In the genomic region with DNA sequence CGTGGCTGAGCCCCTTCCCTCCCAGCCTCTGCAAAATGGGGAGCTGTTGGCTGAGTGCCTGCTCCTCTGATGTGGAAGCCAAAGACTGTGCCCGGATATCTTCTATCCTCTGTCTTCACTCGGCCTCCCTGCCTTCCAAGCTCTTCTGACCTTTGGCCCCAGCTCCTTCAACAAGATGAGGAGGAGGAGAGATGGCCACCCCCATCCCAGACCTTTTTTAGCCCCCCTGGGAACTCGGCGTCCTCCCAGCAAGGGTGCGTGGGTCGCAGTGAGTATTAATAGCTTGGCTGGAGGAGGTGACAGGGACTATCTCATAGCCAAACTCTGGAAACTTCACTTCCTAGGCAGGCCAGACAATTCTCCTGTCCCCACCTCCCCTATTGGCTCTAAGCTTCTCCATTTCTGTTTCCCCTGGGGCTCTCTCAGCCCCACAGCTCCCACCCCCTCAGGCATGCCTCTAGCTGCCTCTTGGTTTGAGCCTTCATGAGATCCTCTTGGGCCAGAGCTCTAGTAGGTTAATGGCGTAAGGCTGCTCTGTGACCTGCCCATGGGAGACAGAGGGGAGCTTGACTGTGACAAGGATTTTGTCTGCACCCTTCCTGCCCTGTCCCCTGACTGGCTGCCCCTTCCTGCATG, we compare ENCODE assay signal across 10 mouse cellular contexts. TPM values are rescaled to one million over a fixed set of nuclear protein-coding genes. Genes with fewer than 3 reads are reported as not detected.
DNase-seq lines count a peak whose midpoint lies in the region; ATAC-seq and TF ChIP-seq lines count a peak whose summit lies in the region.
"Had no signal": no experiment of that assay in that cellular context is flagged by ENCODE, and none has a peak within 500 bp of the region (broad histone marks: within the 10 kb centered on the region; RNA-seq: fewer than 3 reads in every experiment).

No protein-coding gene starts in this region.

- no peaks in the 10 kb centered on the region for H3K36me3 ChIP-seq in heart, adult 2 months (ENCODE audit: control insufficient read depth, insufficient read depth, low read length)
- no peaks in the 10 kb centered on the region for H3K36me3 ChIP-seq in hindbrain, embryonic 13.5 days

- peak overlapping the region; percentile 3 for H3K9ac ChIP-seq in heart, adult 2 months (ENCODE audit: low read depth, low read length)
- no peak overlapping the region for H3K9ac ChIP-seq in hindbrain, embryonic 13.5 days

- H3K4me1 ChIP-seq in lung, adult 2 months (ENCODE audit: control insufficient read depth, insufficient read depth, low read length): no peaks in the 10 kb centered on the region; the same call in 1 of the 2 replicates
- peaks cover 24% of the 10 kb centered on the region for H3K4me1 ChIP-seq in heart, adult 2 months (ENCODE audit: control insufficient read depth, insufficient read depth, low read length)
- H3K4me1 ChIP-seq in olfactory bulb, adult 2 months (ENCODE audit: control insufficient read depth, insufficient read depth, low read length): peaks cover 46% of the 10 kb centered on the region
- H3K4me1 ChIP-seq in hindbrain, embryonic 13.5 days (replicated peaks): 0 out of 2 replicates have a peak, but pooled peaks cover 7% of the 10 kb centered on the region

- no peak overlapping the region for H3K4me2 ChIP-seq in hindbrain, embryonic 13.5 days

- H3K79me2 ChIP-seq in heart, adult 2 months (replicated peaks; ENCODE audit: control insufficient read depth, insufficient read depth, low read length): no peaks in the 10 kb centered on the region

- H3K9me3 ChIP-seq in hindbrain, embryonic 13.5 days: no peaks in the 10 kb centered on the region

- H3K4me3 ChIP-seq in lung, adult 2 months (replicated peaks; ENCODE audit: extremely low read depth, low read depth, low read length): no peak overlapping the region
- no peak overlapping the region for H3K4me3 ChIP-seq in heart, adult 2 months
- no peak overlapping the region for H3K4me3 ChIP-seq in olfactory bulb, adult 2 months (ENCODE audit: insufficient read depth, low read depth, low read length)
- no peak overlapping the region for H3K4me3 ChIP-seq in hindbrain, embryonic 13.5 days

- H3K27me3 ChIP-seq in heart, adult 2 months (ENCODE audit: control insufficient read depth, insufficient read depth, low read length): no peaks in the 10 kb centered on the region
- no peaks in the 10 kb centered on the region for H3K27me3 ChIP-seq in hindbrain, embryonic 13.5 days

- DNase-seq in lung, adult 18-20 months: peak; percentile 37 to 56
- no peak for DNase-seq in lung, adult 2 months
- peak; percentile 74 to 84 for DNase-seq in heart, adult 2 months
- DNase-seq in heart, postnatal 4 days: peak; percentile 68
- no peak for DNase-seq in natural killer cell, adult 2 months (ENCODE audit: low spot score in 2 of 2)
- DNase-seq: cerebellum, adult 9-10 months; thymus, postnatal 25 days had no signal

- H3K27ac ChIP-seq in heart, adult 2 months: peak overlapping the region; percentile 83
- peak overlapping the region; percentile 64 for H3K27ac ChIP-seq in olfactory bulb, adult 2 months (ENCODE audit: insufficient read depth, low read depth, low read length)
- no peak overlapping the region for H3K27ac ChIP-seq in hindbrain, embryonic 13.5 days

- 46% methylated on average over 8 of the region's 8 CpGs for WGBS in lung, adult 2 months
- 9% methylated on average over 8 of the region's 8 CpGs for WGBS in heart, adult 2 months
- WGBS in olfactory bulb, adult 2 months: 42% methylated on average over 8 of the region's 8 CpGs
- 56% methylated on average over 8 of the region's 8 CpGs for WGBS in hindbrain, embryonic 13.5 days

- no peak for TF ChIP-seq POLR2A in lung, adult 2 months (IDR thresholded peaks at IDR 0.05; ENCODE audit: borderline replicate concordance, extremely low read depth, low read depth, low read length)
- TF ChIP-seq POLR2A in heart, adult 2 months (IDR thresholded peaks at IDR 0.05; ENCODE audit: insufficient read depth, low read depth, low read length): peak; percentile 68
- no peak for TF ChIP-seq POLR2A in olfactory bulb, adult 2 months (IDR thresholded peaks at IDR 0.05; ENCODE audit: insufficient read depth, low read depth, low read length)

- ATAC-seq in hindbrain, embryonic 13.5 days (ENCODE audit: low FRiP score): no peak
- ATAC-seq: forebrain, embryonic 16.5 days had no signal

- intact Hi-C loops in heart, adult 2 months (cut with DNase I): no loop called here

- peak; percentile 71 for TF ChIP-seq EP300 in heart, adult 2 months (IDR thresholded peaks at IDR 0.05; ENCODE audit: insufficient read depth, low read depth, low read length)

- no peak for TF ChIP-seq CTCF in lung, adult 2 months (IDR thresholded peaks at IDR 0.05; ENCODE audit: insufficient read depth, low read length)
- no peak for TF ChIP-seq CTCF in heart, adult 2 months (IDR thresholded peaks at IDR 0.05)
- TF ChIP-seq CTCF in olfactory bulb, adult 2 months (IDR thresholded peaks at IDR 0.05; ENCODE audit: insufficient read depth, low read depth, low read length): no peak

RNA-seq across cellular contexts. Expression of gene Rpl29, which starts 22.7 kb away (rescaled TPM):
- polyA plus RNA-seq in lung, adult 2 months (2012; rRNA removed): 288 and 319 TPM in 2 replicates
- 100 to 1,000 TPM; 251 to 296 TPM for total RNA-seq in heart, adult 2 months (2021)
- polyA plus RNA-seq in heart, adult 2 months (2012; rRNA removed): 247 and 287 TPM in 2 replicates
- 100 to 1,000 TPM; 471 to 490 TPM for total RNA-seq in heart, postnatal 4 days (2021)
- not detected in 2 replicates for polyA plus RNA-seq in olfactory bulb, adult 2 months (2012; ENCODE audit: insufficient read depth, insufficient read length, low replicate concordance, missing spikeins)
- polyA plus RNA-seq in hindbrain, embryonic 13.5 days (2015; fragmentation: Nextera tagmentation; extraction: Ambion mirVana): 704 TPM in 2 replicates

RNA-seq across cellular contexts. Expression of gene Acy1, which starts 31.6 kb away (rescaled TPM):
- polyA plus RNA-seq in lung, adult 2 months (2012; rRNA removed): 6.5 and 10.0 TPM in 2 replicates
- total RNA-seq in heart, adult 2 months (2021): 10 to 100 TPM; 20.1 to 26.7 TPM
- polyA plus RNA-seq in heart, adult 2 months (2012; rRNA removed): 12.0 and 12.5 TPM in 2 replicates
- 10 to 100 TPM; 20.5 to 20.6 TPM for total RNA-seq in heart, postnatal 4 days (2021)
- polyA plus RNA-seq in olfactory bulb, adult 2 months (2012; ENCODE audit: insufficient read depth, insufficient read length, low replicate concordance, missing spikeins): not detected in 2 replicates
- polyA plus RNA-seq in hindbrain, embryonic 13.5 days (2015; fragmentation: Nextera tagmentation; extraction: Ambion mirVana): 25.1 and 28.6 TPM in 2 replicates

RNA-seq across cellular contexts. Expression of gene Dusp7, which starts 38.1 kb away (rescaled TPM):
- 223 and 262 TPM in 2 replicates for polyA plus RNA-seq in lung, adult 2 months (2012; rRNA removed)
- 10 to 100 TPM; 47.6 to 64.9 TPM for total RNA-seq in heart, adult 2 months (2021)
- 102 and 118 TPM in 2 replicates for polyA plus RNA-seq in heart, adult 2 months (2012; rRNA removed)
- total RNA-seq in heart, postnatal 4 days (2021): 10 to 100 TPM; 26.2 to 33.5 TPM
- not detected in 2 replicates for polyA plus RNA-seq in olfactory bulb, adult 2 months (2012; ENCODE audit: insufficient read depth, insufficient read length, low replicate concordance, missing spikeins)
- 9.9 and 10.3 TPM in 2 replicates for polyA plus RNA-seq in hindbrain, embryonic 13.5 days (2015; fragmentation: Nextera tagmentation; extraction: Ambion mirVana)

RNA-seq across cellular contexts. Expression of gene Abhd14b, which starts 40.7 kb away (rescaled TPM):
- polyA plus RNA-seq in lung, adult 2 months (2012; rRNA removed): 80.0 and 80.9 TPM in 2 replicates
- total RNA-seq in heart, adult 2 months (2021): 1 to 10 TPM; 6.6 to 6.8 TPM
- polyA plus RNA-seq in heart, adult 2 months (2012; rRNA removed): 27.8 and 34.8 TPM in 2 replicates
- total RNA-seq in heart, postnatal 4 days (2021): 1 to 10 TPM; 4.5 to 5.0 TPM
- polyA plus RNA-seq in olfactory bulb, adult 2 months (2012; ENCODE audit: insufficient read depth, insufficient read length, low replicate concordance, missing spikeins): not detected in 2 replicates
- 6.9 and 7.3 TPM in 2 replicates for polyA plus RNA-seq in hindbrain, embryonic 13.5 days (2015; fragmentation: Nextera tagmentation; extraction: Ambion mirVana)

RNA-seq across cellular contexts. Expression of gene Abhd14a, which starts 40.9 kb away (rescaled TPM):
- 27.2 and 34.4 TPM in 2 replicates for polyA plus RNA-seq in lung, adult 2 months (2012; rRNA removed)
- 10 to 100 TPM; 18.7 to 21.8 TPM for total RNA-seq in heart, adult 2 months (2021)
- polyA plus RNA-seq in heart, adult 2 months (2012; rRNA removed): 33.2 and 43.0 TPM in 2 replicates
- 10 to 100 TPM; 23.7 to 26.1 TPM for total RNA-seq in heart, postnatal 4 days (2021)
- not detected in 2 replicates for polyA plus RNA-seq in olfactory bulb, adult 2 months (2012; ENCODE audit: insufficient read depth, insufficient read length, low replicate concordance, missing spikeins)
- polyA plus RNA-seq in hindbrain, embryonic 13.5 days (2015; fragmentation: Nextera tagmentation; extraction: Ambion mirVana): 51.7 and 52.7 TPM in 2 replicates

Comparison
In these comparisons a context has a peak if more than half of its experiments do, and no peak if none do; other contexts are left out.
1. DNase-seq: peak in lung, adult 18-20 months (2 of 2), heart, adult 2 months (2 of 2) and heart, postnatal 4 days (single experiment); none in lung, adult 2 months (single experiment) and natural killer cell, adult 2 months (0 of 2).
2. RNA of gene Dusp7, which starts 38.1 kb away (polyA plus RNA-seq): 223 to 262 TPM in lung, adult 2 months, 102 to 118 TPM in heart, adult 2 months and 9.9 to 10.3 TPM in hindbrain, embryonic 13.5 days; not detected in olfactory bulb, adult 2 months; every median in the first group is over 10 times any median in the second.